Mouse (Mus musculus): ENCODE measurements around the gene Pou2f2.
"Not testable (repeated sequence)": the region's sequence is repeated elsewhere in the genome, so short reads cannot be mapped to it uniquely, and the experiment has no call there.

The Pou2f2 gene

DNA sequence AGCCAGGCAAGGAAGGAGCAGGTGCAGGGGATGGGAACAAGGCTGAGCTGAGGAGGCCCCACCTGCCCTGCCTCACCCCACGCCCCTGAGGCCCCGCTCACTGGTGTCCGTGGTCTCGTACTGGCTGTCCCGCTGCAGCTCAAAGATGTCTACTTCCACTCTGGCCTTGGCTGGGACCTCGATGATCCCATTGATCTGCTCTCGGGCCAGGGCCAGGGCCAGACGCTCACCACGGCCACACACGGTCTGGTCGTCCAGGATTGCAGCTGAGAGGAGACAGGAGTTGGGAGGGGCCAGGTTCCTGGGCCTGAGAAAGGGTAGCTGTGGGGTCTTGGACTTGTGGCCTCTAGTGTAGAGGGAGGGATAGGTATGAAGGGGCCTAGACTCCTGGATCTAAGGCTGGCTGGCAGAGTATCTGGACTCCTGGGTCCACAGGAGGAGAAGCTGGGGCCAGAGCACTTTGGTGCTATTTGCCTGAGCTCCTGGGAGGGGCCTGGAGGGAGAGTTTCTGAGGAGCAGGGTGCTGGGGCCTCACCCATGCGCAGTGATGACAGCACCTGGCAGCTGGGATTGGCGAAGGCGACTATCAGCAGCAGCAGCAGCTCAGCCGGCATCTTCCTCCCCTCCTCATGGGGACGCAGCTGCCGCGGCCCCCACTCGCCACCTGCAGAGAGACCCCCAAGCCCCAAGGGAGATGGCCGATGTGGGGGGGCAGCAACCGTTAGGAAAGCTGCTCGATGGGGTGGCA is 111.4 kb downstream of the Pou2f2 start:
- no peak for DNase-seq (ENCODE audit: low spot score in 2 of 2)

DNA sequence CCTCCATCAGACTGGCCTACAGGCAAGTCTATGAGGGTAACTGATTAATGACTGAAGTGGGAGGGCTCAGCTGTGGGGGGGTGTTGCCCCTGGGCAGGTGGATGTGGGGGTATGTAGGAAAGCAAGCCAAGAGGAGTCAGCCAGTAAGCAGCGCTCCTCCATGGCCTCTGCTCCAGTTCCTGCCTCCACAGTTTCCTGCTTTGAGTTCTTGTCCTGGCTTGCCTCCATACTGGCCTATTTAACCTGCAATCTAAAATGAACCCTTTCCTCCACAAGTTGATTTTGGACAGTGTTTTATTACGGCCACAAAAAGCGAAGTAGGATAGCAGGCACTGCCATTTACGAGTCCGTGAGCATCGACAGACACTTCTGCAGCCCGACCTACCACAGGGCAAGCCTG is 112.2 kb downstream of the Pou2f2 start:
- DNase-seq (ENCODE audit: low spot score in 2 of 2), result no peak

DNA sequence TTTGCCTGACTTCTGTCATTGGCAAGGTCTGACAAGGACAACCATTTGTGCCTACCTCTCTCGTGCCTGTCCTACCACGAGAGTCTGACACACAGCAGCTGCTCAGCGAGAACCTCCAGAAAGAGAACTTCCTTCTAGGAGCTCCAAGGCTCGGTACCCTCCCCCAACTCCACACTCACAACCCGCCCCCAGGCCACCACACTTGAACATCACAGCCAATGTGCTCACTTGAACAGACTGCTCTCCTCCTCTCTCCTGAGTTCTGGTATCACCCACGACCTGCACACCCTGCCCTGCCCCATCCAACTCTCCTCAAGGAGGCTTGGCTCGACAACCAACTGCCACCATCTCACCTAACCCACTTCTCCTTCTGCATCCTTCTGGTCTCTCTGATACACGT is 115.6 kb downstream of the Pou2f2 start:
- no peak for DNase-seq (ENCODE audit: low spot score in 2 of 2)

DNA sequence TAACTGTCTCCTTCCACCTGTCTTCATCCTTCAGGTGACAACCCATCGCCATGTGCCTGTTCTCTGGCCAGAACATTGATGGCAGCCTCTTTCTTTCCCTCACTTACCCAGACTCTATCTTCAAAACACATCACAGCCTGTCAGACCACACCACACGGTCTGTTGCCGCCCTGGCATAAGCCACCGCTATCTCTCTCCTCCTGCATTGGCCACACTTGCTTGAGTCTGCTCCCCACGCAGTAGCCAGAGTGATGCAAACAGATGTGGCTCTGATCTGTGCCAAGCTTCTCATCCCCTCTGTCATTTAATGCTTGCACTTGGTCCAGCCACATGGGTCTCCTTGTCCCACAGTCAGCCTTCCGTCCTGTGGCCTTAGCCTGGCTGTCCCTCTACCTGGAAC is 116.2 kb downstream of the Pou2f2 start:
- DNase-seq (ENCODE audit: low spot score in 2 of 2), result no peak

DNA sequence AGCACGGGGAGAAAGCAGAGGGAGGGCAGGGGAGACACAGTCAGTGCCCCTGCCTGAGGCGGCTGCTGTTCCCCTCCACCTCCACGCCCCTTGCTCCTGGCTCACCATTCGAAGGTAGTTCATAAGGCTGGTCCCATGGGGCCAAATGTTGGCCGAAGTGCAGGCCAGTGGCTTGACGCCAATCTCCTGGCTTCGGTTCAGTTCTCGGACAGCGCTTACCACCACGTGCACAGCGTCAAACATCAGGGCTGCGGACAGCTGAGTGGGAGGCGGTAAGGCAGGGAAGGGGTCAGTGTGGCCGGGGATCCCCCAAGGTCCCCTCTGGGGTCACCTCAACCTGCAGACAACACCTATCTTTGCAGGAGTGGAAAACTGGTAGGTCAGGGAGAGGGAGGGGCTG is 120.7 kb downstream of the Pou2f2 start:
- no peak for DNase-seq (ENCODE audit: low spot score in 2 of 2)

DNA sequence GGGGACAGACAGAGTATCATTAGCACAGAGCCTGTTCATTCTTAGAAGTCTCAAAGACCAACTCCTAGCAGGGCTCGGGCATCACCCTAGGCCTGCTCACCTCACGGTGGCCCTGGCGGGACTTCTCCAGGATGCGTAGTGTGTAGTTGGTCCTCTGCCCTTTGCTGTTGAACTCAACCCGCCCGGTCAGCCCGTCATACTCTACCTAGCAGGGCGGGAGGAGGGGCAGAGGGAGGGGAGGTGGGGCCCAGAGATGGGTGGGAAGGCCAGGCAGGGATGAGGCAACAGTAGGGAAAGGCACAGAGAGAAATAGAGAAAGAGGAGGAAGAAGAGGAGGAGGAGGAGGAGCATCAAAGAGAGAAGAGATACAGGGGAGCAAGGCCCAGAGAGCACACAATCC is 121.1 kb downstream of the Pou2f2 start:
- DNase-seq (ENCODE audit: low spot score in 2 of 2), result no peak

DNA sequence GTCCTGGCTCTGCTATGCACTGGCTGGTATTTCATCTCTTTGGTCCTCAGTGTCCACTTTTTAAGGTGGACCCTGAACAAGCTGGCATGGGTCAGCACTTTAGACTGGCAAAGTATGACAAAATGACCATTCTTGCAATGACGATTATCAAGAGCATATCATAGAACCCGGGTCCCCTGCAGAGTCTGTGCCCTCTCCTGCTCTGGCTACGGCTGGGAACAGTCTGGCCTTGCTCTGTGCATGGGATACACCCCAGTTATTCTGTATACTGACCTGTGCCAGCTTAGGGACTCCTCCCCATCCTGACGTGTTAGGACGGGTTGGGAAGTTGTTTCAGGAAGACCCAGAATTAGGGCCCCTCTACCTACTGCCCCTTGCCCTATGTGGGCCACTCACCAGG is 121.6 kb downstream of the Pou2f2 start:
- DNase-seq (ENCODE audit: low spot score in 2 of 2), result no peak

DNA sequence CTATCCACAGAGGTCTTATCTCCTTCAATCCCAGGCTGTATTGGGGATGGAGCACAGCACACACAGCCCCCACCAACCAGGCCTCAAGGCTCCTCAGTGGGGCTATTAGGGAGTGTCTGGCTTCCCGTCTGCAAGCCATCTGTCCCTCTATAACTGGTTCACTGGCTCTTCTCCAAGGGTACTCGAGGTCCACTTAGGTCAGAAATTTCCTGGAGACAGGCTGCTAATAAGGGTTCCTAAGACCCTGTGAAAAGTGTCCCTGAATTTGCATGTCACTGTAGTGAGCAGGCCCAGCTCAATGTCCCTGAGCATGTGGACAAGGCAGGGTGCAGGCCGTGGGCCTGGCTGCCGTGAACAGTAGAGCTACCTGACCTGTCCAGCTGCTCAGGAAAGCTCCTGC is 122.6 kb downstream of the Pou2f2 start:
- DNase-seq (ENCODE audit: low spot score in 2 of 2), result no peak

DNA sequence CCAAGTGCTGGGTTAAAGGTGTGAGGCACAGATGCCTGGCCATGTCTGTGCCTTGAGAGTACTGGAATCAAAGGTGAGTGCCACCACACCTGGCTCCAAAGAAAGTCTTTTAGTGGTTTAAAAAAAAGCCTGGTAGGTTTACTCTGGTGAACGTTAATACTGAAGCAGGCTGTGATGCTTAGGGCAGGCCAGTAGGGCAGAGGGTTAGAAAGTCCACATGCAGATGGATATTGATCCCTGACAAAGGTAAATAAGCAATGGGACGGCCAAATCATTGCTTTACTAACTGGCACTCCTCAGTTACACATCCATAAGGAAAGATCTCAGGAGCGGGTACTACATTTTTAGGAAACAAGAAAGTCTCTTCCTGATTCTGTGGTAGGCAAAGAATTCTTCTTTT is 126.9 kb downstream of the Pou2f2 start:
- no peak for DNase-seq (ENCODE audit: low spot score in 2 of 2)

DNA sequence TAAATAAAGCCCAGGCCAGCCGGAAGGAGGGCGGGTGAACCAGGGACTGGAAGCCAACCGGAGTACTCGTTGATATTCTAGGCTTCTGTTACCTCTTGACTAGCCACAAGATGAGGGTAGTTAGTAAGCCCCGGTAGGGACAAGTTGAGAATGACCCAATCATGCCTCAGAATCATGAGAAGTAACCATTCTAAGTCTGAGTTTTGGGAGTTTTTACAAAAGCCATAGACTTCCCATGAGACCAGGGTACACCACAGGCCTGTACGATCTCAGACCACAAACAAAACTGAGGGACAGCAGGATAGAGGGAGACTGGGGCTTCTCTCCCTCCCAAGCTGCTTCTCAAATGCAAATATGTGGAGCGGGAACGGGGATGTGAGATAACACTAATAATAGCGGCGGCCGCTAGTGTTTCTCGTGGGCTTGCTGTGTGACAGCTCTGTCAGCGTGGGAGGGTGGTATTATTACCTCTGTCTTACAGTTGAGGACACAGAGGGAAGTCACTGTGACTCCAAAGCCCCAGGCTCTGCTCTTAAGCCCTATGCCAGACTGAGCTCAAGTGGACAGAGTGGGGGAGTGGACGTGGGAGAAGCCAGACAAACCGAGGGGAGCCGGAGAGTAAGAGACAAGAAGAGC is 130.1 kb downstream of the Pou2f2 start:
- DNase-seq (ENCODE audit: low spot score in 2 of 2), result no peak

DNA sequence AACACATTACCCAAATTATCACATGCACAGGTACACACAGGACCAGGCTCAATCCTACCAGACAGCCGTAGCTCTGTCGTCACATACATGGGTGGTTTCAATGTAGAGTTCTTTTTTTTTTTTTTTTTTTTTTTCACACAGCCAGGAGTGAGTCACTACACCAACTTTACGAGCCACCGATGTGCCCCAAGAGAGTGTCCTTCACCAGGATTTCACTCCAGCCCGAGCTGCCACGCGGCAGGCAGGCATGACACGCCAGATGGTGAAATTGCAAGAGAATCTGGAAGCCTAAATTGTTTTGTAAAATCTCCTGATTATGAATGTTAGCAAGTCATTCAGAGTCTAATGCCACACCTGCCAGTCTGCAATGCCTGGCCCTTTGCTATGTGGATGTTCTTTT is 132.2 kb downstream of the Pou2f2 start:
- no peak for DNase-seq (ENCODE audit: low spot score in 2 of 2)

DNA sequence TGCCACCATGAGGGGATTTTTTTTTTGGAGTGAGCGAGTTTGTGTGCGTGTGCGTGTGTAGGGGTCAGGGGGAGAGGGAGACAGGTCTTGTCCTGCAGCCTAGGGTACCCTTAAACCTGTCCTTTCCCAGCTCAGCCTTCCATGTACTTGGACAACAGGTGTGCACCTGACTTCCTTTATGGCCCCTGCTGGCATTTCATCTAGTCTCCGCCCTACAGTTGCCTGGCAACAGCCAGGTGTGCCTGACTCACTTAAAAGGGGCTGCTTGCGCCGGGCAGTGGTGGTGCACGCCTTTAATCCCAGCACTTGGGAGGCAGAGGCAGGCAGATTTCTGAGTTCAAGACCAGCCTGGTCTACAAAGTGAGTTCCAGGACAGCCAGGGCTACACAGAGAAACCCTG is 134.9 kb downstream of the Pou2f2 start:
- not testable (repeated sequence) for DNase-seq (ENCODE audit: low spot score in 2 of 2)

DNA sequence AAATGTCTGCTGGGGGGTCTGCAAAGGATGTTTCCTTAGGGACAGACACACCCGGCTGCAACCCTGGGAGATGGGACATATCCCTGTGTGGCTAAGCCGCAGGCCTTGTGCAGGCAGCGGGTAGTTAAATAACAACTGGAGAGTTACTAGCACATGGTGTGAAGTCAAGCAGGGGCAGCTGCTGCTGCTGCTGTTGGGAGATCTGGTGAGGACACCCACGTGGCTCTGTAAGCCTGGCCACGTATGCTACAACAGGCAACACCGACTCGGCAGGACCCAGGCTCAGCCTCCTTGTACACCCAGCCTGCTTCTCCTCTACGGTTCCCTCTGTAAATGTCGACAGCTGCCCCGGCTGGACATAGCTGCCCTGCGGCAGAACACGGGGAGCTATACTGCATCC is 137.6 kb downstream of the Pou2f2 start:
- DNase-seq (ENCODE audit: low spot score in 2 of 2), result no peak
